Mouse (Mus musculus): ENCODE results near the gene Rpl9-ps6. TPM values are rescaled to one million over a fixed set of nuclear protein-coding genes. Genes with fewer than 3 reads are reported as not detected.
A peak's percentile ranks its signal among the peaks of the same experiment; 100 is the strongest.

Rpl9-ps6 gene
- total RNA-seq (2021): 100 to 1,000 TPM; 205 to 207 TPM
- long read RNA-seq, experiment 1, transcript Rpl9-ps6-201 (1 exons, 714 nt): major isoform, 58 of 58 reads
- long read RNA-seq, experiment 1, partial matches to known transcripts: 0 of 58 reads
- long read RNA-seq, experiment 1, other reads (novel, unspliced or antisense): 0 of 58 reads
- long read RNA-seq, experiment 2, transcript Rpl9-ps6-201 (1 exons, 714 nt): major isoform, 57 of 57 reads
- long read RNA-seq, experiment 2, partial matches to known transcripts: 0 of 57 reads
- long read RNA-seq, experiment 2, other reads (novel, unspliced or antisense): 0 of 57 reads

DNA sequence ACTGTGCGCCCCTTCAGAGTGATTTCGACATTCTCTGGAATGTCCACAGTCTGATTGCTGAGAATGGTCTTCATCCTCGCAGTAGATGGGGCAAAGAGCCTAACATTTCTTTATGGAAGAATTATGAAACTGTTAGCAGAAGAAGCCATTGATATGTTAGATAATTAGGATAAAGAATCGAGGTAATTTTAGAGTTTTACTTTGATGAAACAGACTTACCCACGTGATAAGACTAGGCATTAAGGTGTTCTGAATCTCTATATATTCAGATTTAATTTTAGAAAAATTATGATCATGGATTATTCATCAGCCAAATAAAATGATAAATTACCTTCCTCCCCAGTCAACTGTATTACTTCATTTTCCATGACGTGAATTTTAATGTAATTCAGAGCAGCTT, at the start of gene Rpl9-ps6:
Gene Rpl9-ps6, minus strand, starts transcription at position 101 of the 400 bp plus-strand sequence.
- DNase-seq (ENCODE audit: low spot score in 2 of 2): no peak

DNA sequence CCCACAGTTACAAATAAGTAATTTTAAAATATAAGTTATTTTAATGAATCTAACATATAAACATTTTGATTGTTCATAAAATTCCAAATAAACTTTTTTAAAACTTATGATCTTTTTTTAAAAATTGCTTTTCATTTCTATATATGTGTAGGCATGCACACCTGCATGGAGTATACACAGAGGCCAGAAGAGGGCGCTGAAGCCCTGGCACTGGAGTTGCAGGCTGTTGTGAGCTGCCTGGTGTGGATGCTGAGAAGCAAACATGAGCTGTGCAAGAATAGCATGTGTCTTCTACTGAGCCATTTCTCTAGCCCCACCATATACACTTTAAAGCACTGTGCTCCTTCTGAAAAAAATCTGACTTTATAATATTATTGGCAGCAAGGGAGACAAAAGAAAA, 46.1 kb upstream of the Rpl9-ps6 start:
- DNase-seq (ENCODE audit: low spot score in 2 of 2): no peak

DNA sequence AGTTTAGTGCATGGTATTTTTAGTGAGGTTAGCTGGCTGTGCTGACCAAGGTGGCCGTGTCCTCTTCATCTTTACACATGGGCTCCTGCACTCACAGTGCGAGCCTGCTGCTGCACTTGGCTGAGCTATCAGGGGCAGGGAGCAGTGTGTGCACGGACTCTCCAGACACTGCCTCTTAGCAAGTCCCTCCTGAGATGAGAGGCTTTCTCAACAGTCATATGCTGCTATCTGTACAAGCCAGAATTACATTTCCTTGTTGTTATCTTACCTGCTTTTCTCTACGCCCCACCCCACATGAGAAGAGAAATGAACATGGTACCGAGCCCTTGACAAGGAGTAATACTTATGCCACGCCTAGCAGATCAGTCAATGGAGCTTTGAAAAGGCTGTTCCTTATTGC, 44.6 kb upstream of the Rpl9-ps6 start:
- no peak for DNase-seq (ENCODE audit: low spot score in 2 of 2)

DNA sequence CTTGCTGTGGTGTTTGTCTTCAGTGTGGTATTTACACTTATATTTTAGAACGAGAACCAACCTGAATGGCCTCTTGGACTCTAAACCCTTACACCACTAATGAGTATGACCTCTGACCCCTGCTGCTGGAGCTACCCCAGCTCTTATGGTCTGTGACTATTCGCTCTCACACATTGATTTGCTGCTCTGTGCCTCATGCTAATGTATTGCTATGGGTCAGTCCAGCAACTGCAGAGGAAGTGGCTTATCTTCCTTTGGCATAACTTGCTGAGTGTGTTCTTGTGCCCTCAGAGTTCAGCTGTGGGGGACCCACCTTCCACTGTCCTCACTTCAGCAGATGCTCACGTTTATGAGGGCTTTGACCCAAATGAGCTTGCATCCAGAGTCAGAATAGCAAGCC, 43.9 kb upstream of the Rpl9-ps6 start:
- DNase-seq (ENCODE audit: low spot score in 2 of 2): no peak

DNA sequence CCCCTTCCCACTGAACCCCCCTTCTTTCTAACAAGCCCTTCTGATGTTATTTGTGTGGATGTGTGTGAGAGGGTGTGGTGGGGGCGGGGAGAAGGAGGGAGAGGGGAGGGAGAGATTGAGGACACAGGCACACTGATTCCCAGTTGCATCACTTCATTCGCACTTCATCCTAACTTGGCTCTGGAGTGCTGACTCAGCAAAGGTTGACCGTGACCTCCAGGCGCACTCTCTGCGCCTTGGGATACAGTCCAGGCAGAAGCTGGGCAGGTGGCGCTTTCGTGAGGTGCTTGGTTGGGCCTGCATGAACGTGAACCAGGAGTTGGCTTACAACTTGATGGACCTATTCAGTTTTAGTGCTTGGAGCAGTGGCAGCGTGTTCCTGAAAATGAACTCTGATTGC, 41.1 kb upstream of the Rpl9-ps6 start:
- DNase-seq (ENCODE audit: low spot score in 2 of 2): no peak

DNA sequence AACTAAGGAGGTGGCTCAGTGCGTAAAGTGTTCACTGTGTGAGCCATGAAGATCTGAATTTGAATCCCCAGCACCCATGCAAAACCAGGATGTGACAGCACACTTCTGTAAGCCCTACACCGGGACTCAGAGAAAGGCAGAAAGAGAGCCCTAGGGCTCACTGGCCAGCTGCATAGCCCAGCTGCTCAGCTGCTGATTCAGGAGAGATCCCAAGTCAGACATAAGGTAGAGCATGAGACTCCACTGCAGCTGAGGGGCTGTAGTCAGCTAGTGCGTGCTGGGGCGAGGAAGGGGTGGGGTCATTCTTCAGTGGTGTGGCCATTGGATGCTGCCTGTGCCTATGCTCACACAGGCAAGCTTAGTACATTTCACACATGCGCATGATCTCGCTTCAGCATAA, 40.7 kb upstream of the Rpl9-ps6 start:
- DNase-seq (ENCODE audit: low spot score in 2 of 2): no peak

DNA sequence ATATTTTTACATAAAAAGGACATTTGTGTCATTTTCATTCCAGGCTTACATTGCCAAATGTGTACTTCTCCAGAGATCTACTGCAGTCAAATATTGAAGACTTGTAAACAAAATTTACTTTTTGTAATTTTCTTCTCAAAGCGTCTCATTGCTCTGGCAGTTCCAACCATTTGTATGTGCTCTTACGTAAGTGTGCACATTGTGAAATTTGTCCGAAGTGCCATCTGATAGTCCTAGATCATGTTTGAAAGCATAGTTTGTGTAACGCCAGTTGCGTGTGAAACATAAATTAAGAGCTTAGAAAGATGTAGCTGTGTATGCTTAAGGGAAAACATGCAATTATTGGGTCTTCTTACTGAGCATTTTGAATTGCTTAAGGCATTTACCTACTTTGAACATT, 40.1 kb upstream of the Rpl9-ps6 start:
- DNase-seq (ENCODE audit: low spot score in 2 of 2): no peak

DNA sequence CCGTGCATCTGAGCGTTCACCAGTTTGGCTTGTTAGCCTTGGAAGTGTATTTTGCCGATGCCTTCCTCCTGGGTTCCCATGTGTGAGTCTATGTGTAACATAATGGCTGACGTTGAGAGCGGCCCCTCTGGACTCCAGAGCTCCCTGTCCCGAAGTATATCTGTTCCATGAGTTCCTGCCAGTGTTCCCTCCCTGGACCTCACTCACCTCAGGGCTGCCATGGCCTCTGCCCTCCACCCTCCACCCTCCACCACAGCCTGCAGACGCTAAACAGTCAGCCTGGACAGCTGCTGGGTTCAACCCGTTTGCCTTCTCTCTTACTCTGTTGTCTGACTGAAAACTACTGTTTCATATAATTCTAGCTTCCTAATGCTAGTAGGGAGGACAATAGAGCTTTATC, 39.7 kb upstream of the Rpl9-ps6 start:
- DNase-seq (ENCODE audit: low spot score in 2 of 2): no peak

DNA sequence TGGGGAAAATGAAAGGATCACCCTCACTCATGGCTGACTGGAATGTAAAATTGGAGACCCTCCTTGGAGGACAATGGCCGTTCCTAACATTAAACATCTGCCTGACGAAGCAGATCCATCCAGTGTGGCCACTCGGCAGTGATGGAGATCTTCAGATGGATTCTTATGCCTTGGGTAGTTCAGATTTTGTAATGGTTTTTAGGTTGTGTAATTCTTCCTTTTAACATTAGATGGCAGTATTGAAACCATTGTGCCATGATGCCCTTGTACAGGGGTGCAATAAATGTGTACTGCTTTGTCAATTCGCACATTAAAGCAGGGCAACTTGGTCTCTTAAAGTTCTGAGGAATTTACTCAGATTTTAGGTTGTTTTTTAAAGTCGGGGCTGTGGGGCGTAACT, 35.0 kb upstream of the Rpl9-ps6 start:
- DNase-seq (ENCODE audit: low spot score in 2 of 2): no peak

DNA sequence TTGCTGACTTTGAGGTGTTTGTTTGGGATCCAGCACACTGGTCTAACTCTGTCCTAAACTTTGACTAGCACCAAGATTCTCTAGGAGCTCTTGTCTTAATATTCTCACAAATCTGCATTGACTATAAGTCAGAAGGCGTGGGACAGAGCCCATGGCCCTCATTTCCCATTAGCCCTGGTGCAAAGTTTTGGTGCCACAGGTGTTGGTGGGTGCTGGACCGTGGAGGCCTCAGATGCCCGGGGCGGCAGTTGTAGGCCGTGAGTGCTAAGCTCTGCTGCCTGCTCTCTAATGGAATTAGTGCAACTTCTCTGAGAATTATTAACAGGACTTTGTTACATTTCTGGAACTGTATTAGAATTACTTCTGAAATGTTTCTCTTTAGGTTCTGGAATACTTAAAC, 31.6 kb upstream of the Rpl9-ps6 start:
- no peak for DNase-seq (ENCODE audit: low spot score in 2 of 2)

DNA sequence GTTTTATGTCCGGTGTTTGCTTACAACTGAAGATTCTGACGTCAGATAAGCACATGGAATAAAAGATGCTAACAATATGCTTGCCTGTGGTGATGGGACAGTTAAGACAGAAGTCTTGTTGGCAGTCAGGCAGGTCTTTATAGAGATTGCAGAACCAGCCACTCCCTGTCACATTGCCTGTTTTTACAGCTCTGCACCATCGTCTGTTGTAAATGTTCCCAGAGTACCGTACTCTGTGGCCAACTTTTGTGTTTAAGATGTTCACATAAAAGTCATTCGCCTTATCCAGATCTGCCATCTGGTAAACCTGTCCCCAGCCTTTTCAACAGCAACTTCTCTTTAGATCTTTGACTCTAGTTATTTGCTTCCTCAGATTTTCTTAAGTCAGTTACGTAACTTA, 31.0 kb upstream of the Rpl9-ps6 start:
- no peak for DNase-seq (ENCODE audit: low spot score in 2 of 2)

DNA sequence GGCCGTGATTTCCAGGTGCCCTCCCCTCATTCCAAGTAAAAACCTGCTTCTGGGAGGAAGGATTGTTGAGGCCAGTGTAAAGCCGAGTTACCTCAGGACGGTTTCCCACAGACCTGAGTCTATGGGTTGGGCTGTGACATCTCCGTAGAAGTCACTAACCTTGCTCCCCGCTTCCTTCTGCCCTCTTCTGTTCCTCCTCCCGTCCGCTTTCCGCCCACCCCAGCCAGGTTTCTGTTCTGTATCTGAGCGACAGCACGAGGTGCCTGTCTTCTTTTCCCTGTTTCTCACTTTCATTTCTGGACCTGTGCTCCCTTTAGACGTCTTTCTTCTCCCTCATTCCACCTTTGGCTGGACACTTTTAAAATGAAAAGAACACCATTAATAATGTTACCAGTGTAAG, 28.7 kb upstream of the Rpl9-ps6 start:
- no peak for DNase-seq (ENCODE audit: low spot score in 2 of 2)

DNA sequence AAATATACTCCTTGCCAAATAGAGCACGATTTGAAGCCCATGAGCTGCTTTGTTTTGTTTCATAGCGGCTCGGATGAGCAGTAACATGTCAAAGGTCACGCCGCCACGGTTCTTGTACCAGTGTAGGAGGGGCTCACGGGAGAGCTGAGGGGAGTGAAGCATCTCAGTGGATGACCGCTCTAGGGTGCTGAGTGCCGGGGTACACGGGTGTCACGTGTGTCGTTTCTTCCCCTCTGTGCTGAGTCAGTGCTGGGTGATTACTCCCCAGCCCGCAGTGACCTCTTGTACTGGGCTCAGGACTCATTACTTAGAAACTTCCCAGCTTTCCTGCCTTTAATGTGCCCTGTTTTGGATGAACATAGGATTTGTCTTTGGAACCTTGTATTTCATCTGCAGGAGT, 28.2 kb upstream of the Rpl9-ps6 start:
- no peak for DNase-seq (ENCODE audit: low spot score in 2 of 2)

DNA sequence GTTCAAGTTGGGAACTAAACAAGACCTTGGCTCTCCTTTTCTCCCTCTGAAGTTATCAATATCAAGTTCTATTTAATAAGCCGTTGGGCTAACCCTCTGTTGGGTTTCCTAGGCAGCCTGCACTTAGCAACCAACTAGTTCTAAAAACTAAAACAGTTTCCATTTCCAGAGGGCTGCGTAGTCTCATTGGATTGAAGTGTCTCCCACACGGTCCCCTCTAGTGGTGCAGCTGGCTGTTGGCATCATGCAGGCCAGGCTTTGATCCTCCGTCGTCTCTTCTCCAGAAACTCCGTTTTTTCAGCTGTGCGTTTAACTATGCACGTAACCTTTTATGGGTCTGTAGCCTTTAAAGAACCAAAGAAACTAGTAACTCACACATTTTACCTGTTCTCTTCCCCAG, 27.1 kb upstream of the Rpl9-ps6 start:
- no peak for DNase-seq (ENCODE audit: low spot score in 2 of 2)

DNA sequence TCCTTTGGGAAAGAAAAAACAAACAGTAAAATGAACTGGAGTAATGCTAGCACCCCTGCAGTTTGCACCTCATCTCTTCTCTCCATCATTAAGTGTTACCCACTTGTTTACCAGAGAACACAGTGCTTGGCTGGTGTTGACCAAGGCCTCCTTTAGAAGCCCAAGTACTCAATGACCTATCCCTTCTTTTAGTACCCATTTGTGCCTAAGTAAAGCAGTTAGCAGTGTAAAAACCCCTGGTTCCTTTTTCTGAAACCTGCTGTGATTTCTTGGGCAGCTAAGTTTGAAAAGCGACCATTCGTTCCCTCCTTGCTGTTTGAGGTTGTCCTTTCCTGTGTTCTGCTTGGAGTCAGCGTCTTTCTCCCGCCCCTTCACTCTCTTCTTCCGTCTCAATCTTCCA, 26.6 kb upstream of the Rpl9-ps6 start:
- no peak for DNase-seq (ENCODE audit: low spot score in 2 of 2)

DNA sequence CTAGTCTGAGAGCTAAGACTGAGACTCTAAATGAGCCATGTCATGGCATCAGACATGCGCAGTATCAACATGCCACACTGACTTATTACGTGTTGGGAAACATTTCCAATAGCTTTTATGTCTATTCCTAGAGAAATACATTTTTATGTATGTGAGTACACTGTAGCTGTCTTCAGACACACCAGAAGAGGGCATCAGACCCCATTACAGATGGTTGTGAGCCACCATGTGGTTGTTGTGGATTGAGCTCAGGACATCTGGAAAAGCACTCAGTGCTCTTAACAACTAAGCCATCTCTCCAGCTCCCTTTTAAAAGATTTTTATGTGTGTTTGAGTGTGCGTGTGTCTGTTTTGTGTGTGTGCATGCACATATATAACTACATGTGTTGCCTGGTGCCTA, 26.0 kb upstream of the Rpl9-ps6 start:
- no peak for DNase-seq (ENCODE audit: low spot score in 2 of 2)

DNA sequence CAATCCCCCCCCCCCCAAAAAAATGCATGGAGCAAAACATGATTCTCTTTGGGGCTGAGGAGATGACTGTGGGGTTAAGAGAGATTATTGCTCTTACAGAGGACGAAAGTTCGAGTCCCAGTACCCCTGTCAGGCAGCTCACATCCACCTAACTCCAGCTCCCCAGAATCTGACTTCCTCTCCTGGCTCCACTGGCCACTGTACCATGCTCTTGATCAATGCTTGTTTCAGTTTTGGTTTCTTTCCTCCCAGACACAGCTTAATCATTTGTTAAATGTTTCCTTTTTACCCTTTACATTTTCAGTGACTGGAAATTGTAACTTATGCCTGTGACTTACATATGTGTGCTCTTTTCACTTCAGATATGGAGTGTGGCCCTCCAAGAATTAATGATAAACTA, 24.6 kb upstream of the Rpl9-ps6 start:
- DNase-seq (ENCODE audit: low spot score in 2 of 2): no peak

DNA sequence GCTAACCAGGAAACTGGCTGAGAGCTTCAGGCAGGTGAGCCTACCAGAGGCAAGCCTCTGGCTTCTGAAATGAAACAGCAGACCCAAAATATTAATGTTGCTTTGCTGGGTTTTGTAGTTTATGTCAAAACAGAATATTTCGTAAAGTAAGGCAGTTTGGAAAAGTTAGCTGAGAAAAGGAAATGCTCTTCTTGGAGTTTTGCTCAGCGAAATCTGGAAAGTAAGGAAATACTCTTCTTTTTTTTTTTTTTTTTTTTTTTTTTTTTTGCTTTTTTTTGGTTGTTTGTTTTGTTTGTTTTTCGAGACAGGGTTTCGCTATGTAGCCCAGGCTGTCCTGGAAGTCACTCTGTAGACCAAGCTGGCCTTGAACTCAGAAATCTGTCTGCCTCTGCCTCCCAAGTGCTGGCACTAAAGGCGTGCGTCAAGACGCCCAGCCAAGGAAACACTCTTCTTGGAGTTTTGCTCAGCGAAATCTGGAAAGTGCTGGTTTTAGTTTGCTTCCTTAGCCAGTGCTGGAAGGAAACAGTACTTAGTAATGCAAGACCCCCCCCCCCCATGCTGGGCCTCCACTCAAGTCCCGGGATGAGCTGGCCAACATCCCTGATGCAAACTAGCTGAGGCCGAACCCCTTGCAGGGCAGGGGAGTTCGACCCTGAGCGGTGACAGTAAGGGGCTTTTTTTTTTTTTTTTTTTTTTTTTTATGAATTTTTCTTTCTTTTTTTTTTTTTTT, 23.0 kb upstream of the Rpl9-ps6 start:
- no peak for DNase-seq (ENCODE audit: low spot score in 2 of 2)

DNA sequence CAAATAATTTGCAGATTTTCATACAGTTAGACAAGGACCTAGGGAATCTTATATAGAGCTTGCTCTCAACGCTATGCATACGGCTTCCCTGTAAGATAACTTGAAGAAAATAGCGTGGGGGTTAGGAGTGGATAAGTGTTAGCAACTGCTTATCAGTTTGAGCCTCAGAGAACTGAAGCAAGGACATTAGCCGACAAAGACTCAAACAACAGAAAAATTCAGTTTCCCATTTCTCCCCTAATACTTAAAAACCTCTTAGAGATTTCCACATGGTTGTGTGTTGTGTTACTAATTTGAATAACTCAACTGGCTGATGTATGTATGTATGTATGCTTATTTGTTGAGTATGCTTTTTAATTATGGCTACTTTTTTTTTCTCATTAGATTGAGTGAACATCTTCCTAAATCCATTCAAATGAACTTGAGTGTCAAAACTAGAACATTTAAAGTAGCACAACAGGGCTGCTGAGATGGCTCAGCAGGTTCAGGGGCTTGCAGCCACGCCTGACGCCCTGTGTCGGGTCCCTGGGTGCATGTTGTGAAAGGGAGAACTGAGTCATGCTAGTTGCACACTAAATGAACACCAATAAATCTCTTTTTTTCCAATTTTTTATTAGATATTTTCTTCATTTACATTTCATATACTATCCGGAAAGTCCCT, 21.3 kb upstream of the Rpl9-ps6 start:
- no peak for DNase-seq (ENCODE audit: low spot score in 2 of 2)

DNA sequence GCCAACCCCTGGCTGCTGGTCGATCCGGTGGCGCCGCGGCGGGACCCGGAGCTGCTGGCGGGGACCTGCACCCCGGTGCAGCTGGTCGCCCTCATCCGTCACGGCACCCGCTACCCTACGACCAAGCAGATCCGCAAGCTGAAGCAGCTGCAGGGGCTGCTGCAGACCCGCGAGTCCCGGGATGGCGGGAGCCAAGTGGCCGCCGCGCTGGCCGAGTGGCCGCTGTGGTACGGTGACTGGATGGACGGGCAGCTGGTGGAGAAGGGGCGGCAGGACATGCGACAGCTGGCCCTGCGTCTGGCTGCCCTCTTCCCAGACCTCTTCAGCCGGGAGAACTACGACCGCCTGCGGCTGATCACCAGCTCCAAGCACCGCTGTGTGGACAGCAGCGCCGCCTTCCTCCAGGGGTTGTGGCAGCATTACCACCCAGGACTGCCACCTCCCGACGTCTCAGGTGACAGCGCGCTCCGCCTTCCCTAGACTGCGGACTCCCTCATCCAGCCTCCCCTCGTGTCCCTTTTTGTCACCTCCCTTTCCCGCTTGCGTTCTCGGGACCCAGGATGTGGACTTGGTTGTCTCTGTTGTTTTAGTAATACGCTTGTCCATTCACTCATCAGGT, 19.8 kb upstream of the Rpl9-ps6 start:
- DNase-seq (ENCODE audit: low spot score in 2 of 2): peak; percentile 19 to 36

DNA sequence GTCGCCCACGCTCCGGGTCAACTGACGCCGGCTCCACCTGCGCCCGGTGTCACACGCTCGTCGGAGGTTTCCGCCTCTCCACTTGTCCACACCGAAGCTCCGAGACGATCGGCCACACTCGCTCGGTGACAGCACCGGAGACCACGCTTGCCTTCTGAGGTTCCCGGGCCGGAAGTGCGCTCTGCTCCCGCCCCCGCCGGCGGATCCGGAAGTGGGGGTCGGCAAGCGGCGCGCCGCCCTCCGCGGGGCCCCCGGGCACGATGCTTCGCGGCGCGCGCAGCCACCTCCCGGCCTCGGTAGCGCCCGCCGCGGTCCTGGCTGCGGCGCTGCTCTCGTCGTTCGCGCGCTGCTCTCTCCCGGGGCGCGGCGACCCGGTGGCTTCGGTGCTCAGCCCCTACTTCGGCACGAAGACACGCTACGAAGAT, 19.3 kb upstream of the Rpl9-ps6 start, which contains the start of gene Minpp1:
Gene Minpp1, plus strand, starts transcription at position 89 of the 425 bp plus-strand sequence.
- DNase-seq (ENCODE audit: low spot score in 2 of 2): peak; percentile 70 to 73

Measured in adrenal gland, postnatal 4 days (tissue).